Mouse (Mus musculus) left cerebral cortex, adult 11 months (tissue): ENCODE measurements around the gene Mboat7.
"Not testable (repeated sequence)": the region's sequence is repeated elsewhere in the genome, so short reads cannot be mapped to it uniquely, and the experiment has no call there.

Experiments used
- DNase-seq: peaks from one replicate; pipeline ENCODE4 v3.0.0; 2022; ENCODE audit warnings: low spot score

Mboat7 gene

DNA sequence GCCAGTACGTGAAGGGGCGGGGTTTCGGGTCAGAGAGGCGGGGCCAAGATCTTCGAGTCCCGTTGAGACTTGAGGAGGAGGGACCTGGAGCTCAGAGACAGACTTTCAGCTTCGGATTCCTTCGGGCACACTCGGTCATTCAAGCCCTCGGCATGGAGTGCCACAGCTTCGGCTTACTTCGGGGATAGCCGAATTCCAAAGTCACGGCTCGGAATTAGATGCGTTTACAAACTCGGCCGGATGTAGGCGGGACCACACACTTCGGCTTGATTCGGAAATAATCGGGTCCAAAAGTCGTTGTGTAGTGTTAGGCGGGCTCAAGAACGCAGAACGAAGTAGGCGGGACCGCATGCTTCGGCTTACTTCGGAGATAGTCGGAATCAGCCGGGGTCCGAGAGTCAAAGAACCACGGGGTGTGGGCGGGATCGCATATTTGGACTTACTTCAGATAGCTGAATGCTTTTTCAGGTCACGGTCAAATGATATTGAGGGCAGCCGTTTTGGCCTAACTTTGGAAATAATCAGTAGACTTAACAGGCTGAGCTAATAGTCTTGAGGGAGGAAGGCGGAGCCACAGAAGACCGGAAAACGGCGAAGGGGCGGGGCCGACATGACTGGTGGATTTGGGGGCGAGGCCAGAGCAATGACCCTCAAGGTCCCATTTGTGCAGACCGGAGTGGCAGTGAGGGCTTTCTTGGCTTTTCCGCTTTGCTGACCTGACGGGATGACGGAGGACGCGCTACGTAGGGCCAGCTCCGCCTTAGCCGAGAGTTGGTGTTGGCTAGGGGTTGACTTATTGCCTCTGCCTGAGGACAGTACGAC, at the start of gene Mboat7:
Gene Mboat7, minus strand, starts transcription at position 537 of the 822 bp plus-strand sequence.
- peak; percentile 98 for DNase-seq

GRCm38 (mm10) chr7:3732675-3733074, 39.4 kb upstream of the Mboat7 start:
- DNase-seq, result not testable (repeated sequence)

- not testable (repeated sequence) for DNase-seq
Measured at GRCm38 (mm10) chr7:3725459-3725858, 32.1 kb upstream of the Mboat7 start.

- DNase-seq, result not testable (repeated sequence)
Measured at GRCm38 (mm10) chr7:3720268-3720667, 26.9 kb upstream of the Mboat7 start, which contains the start of gene Pirb. Gene Pirb, minus strand, starts transcription at chr7:3720391.

DNA sequence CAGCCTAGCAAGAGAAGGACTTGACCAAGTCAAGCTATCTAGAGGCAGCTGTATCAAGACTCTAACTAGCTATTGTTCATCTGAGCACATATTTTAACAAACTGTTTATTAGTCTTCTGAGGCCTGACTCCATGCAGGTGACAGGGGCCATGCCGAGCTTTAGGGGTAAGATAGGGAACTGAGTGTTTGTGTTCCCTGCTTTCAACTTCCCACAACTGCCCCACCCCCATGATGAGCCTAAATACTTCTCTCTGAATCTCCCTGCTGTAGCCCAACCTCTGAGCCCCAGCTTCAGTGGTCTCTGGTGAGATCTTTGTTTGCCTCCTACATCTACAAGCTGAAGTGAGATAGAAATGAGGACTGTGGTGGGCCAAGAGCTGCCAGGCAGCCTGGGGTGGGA, 21.9 kb upstream of the Mboat7 start:
- DNase-seq, result no peak

DNA sequence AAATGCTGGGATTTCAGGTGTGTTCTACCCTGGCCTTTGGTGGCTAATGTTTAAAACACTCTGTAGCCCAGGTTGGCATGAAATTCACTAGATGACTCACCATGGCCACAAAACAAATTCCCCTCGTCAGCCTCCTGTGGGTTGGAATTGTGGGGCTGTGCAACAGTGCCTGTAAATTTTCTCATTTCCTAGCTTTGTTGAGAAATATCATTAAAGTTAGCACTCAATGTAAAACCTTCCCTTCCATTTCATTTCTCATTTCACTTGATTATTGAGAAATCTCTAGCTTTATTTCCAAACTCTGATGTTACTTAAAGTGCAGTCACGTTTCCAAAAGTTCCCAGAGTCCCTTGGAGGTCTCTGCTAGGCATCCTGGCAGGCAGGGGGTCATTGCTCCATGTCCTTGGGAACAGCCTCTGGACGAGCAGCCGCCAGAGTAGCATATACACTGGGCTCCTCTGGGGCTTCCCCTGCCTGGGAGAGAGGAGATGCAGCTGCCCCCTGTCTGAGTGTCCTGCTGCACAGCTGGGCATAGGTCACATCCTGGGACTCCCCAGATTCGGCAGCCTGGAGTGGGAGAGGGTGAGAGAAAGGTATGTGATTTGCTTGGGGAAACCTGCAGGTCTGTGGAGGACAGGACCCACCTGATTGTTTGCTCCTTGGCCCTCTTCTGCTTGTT, 19.1 kb upstream of the Mboat7 start:
- DNase-seq, result no peak

DNA sequence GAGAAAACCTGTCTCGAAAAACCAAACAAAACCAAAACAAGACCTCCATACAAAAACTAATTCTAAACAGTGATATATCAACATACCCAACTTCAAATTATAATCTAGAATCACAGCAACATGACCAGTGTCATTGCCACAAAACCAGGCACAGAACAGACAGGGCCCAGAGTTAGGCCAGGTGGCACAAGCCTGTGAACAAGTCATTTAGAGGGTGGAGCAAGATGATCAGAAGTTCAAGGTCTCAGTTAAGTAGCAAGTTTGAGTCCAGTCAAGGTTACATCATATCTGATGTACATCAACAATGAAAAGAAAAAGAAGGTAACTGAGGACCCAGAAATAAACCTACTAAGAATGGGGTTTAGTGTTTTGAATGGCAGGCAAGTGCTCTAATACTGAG, 15.7 kb upstream of the Mboat7 start:
- no peak for DNase-seq

DNA sequence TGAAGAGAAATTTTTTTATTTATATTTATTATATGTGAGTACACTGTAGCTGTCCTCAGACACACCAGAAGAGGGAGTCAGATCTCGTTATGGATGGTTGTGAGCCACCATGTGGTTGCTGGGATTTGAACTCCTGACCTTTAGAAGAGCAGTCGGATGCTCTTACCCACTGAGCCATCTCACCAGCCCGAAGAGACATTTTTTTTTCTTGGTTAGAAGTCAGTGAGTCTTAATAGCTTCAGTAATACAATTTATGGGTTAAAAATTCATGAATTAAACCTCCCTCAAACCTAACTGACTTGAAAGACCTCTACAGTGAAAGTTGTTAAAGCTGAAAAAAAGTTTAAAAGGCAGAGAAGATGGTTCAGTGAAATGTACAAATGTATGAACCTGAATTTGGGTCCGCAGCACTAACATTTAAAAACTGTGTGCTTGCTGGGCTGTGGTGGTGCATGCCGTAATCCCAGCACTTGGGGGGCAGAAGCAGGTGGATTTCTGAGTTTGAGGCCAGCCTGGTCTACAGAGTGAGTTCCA, 15.2 kb upstream of the Mboat7 start:
- DNase-seq, result not testable (repeated sequence)

GRCm38 (mm10) chr7:3707568-3708413, 14.5 kb upstream of the Mboat7 start:
- DNase-seq, result no peak

- no peak for DNase-seq
Measured at GRCm38 (mm10) chr7:3707027-3707426, 13.7 kb upstream of the Mboat7 start.

DNA sequence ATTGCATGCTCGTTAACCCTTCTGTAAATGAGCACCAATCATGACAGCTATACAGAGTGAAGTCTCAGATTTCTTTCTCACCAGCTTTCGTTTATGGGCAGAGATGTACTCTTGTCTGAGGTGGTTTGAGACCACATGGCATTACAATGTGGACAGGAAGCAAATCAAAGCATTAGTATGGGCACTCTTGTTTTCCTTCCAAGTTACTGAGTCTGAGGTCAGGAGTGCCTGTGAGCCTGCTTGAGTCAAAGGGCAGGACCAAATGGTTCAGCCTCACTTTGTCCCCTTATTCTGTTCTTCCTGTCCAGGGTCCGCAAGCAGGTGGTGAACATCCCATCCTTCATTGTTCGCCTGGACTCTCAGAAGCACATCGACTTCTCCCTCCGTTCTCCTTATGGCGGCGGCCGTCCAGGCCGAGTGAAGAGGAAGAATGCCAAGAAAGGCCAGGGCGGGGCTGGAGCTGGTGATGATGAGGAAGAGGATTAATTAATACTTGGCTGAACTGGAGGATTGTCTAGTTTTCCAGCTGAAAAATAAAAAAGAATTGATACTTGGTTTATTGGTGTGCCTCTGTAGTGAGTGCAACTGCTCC, 13.1 kb upstream of the Mboat7 start:
- no peak for DNase-seq

GRCm38 (mm10) chr7:3705911-3706310, 12.6 kb upstream of the Mboat7 start:
- no peak for DNase-seq

- DNase-seq, result not testable (repeated sequence)
Measured at GRCm38 (mm10) chr7:3705461-3705860, 12.1 kb upstream of the Mboat7 start.

DNA sequence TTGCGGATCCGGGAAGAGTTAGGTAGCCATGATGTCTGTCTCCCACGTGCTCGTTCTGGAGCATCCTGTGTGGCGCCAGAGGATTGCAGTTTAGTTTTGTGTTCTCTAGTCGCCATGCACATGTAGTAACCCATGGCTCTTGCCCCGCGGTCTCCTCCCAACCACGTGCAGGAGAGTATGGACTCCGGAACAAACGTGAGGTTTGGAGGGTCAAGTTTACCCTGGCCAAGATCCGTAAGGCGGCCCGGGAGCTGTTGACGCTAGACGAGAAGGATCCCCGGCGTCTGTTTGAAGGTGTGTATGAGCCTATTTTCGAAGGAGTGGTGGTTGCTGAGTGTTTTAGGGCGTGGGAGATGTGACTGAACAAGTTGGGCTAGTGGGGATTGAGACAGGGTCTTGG, 11.2 kb upstream of the Mboat7 start:
- DNase-seq, result no peak

DNA sequence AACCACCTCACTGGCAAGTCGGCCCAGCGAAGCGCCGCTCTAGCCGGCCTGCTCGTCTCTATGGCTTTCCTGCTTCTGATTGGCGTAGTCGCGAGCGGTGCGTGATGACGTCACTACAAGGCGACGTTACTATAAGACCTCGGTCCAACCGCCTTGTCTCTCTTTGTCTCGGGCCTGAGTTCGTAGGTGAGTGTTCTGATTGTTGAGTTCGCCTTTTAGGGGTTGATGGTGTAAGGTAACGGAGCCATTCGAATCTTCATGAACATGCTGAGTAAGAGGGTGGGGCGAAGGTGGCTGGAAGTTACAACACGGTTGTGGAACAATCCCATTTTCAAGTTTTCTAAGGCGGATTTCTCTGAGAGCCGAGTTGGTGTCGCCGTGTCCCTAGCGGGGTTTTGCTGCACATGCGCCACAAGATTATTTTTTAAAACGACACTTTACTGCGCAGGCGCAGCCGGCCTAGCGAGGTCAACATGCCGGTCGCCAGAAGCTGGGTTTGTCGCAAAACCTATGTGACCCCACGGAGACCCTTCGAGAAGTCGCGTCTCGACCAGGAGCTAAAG, 10.6 kb upstream of the Mboat7 start, which contains the start of gene Rps9:
Gene Rps9, plus strand, starts transcription at position 115 of the 563 bp plus-strand sequence.
- peak; percentile 95 for DNase-seq

- DNase-seq, result no peak
Measured at GRCm38 (mm10) chr7:3703148-3703878, 10.0 kb upstream of the Mboat7 start.

- DNase-seq, result no peak
Measured at GRCm38 (mm10) chr7:3698471-3698870, 5.1 kb upstream of the Mboat7 start.

- DNase-seq, result not testable (repeated sequence)
Measured at GRCm38 (mm10) chr7:3694949-3695305, 1.6 kb upstream of the Mboat7 start.

- DNase-seq, result no peak
Measured at GRCm38 (mm10) chr7:3694076-3694948, 989 bp upstream of the Mboat7 start.

DNA sequence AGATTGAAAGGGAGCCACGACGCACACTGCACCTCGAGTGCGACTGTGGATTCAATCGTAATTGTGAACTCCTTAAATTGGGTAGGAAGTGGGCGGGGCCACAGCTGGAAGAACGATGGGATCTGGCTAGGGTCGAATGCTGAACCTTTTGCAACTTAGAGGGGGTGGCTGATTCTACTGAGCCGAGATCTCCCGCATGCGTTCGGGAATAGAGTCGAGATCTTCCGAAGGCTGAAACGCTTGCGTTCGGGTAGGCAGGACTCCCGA, 419 bp upstream of the Mboat7 start:
- no peak for DNase-seq
